Mouse (Mus musculus) bone marrow macrophage, adult 2 months (primary cell): Measurements from ENCODE around the gene Jam3.

Experiments
- CTCF ChIP-seq: IDR thresholded peaks from 2 replicates; pipeline ENCODE4 v1.5.1; 2012; ENCODE audit warnings: low read depth, mild to moderate bottlenecking, low read length, moderate library complexity
- POLR2A ChIP-seq: IDR thresholded peaks from 2 replicates; pipeline ENCODE4 v1.6.1; 2012; ENCODE audit warnings: mild to moderate bottlenecking, low read depth, low read length, borderline replicate concordance

DNA sequence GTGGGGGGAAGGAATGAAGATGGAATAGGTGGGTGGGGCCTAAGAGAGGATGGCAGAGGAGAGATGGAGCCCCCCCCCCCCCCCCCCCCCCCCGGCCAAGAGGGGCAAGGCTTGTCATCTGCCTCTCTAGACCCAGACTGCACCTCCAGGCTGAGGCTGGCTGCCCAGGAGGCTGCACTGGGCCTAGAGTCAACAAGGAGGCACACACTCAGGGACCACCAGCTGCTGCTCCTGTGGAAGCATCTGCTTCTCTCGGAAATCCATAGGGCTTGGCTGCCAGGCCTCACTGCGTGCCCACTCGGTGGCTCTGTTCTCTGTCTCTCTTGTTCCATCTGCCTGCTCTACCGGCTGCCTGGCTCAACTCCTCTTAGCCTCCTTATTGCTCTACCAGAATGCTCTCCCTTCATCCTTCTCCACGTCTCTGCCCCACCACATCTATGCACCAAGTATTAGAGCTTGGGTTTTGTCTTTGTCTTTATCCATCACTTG lies 38.4 kb upstream of the Jam3 start:
- no peak for TF ChIP-seq CTCF
- no peak for TF ChIP-seq POLR2A
